Mouse (Mus musculus) liver, embryonic 16.5 days (tissue): ENCODE measurements around the gene Il22ra2. TPM values are rescaled to one million over a fixed set of nuclear protein-coding genes. Genes with fewer than 3 reads are reported as not detected.
A peak's percentile ranks its signal among the peaks of the same experiment; 100 is the strongest.
"Not testable (repeated sequence)": the region's sequence is repeated elsewhere in the genome, so short reads cannot be mapped to it uniquely, and the experiment has no call there.

Experiments used
- ATAC-seq: fragments of 200-750 bp; cut with Nextera tagmentation; 2 replicates; pipeline ENCODE4 v1.8.0; 2017; ENCODE audit warnings: low read depth, mild to moderate bottlenecking, moderate number of reproducible peaks, moderate library complexity
- H3K27ac ChIP-seq: fragments of 300-500 bp; sonication (generic); 2 replicates; pipeline ENCODE4 v1.5.1; 2014; ENCODE audit warnings: mild to moderate bottlenecking, low read length
- H3K27me3 ChIP-seq: fragments of 300-500 bp; sonication (generic); 2 replicates; pipeline ENCODE4 v1.6.1; 2014; ENCODE audit warnings: low read depth, low read length, mixed read lengths; ENCODE audit not compliant: control insufficient read depth, insufficient read depth
- H3K36me3 ChIP-seq: fragments of 300-500 bp; sonication (generic); 2 replicates; pipeline ENCODE4 v1.6.1; 2014; ENCODE audit warnings: mild to moderate bottlenecking; ENCODE audit not compliant: control insufficient read depth, insufficient read depth
- H3K4me1 ChIP-seq: fragments of 300-500 bp; sonication (generic); 2 replicates; pipeline ENCODE4 v1.6.1; 2014; ENCODE audit warnings: low read depth, low read length, mixed read lengths; ENCODE audit not compliant: control insufficient read depth
- H3K4me2 ChIP-seq: fragments of 300-500 bp; sonication (generic); 2 replicates; pipeline ENCODE4 v1.6.1; 2014; ENCODE audit warnings: low read depth, low read length, mixed read lengths
- H3K4me3 ChIP-seq: fragments of 300-500 bp; sonication (generic); 2 replicates; pipeline ENCODE4 v1.5.1; 2014; ENCODE audit warnings: low read depth, mild to moderate bottlenecking, low read length
- H3K9ac ChIP-seq: fragments of 300-500 bp; sonication (generic); 2 replicates; pipeline ENCODE4 v1.6.1; 2014; ENCODE audit warnings: low read depth, low read length
- H3K9me3 ChIP-seq: fragments of 300-500 bp; sonication (generic); replicated peaks from 2 replicates; pipeline ENCODE4 v1.6.1; 2016; ENCODE audit warnings: low read length; ENCODE audit not compliant: control insufficient read depth
- WGBS: fragments of 180-500 bp; shearing (Covaris S2); extraction: QIAGEN DNeasy Blood & Tissue Kit; methylation state at CpG from one replicate; pipeline ENCODE4 v1.1.7; 2014; ENCODE audit not compliant: insufficient replicate concordance; 5-methylcytosine and 5-hydroxymethylcytosine counted together
- polyA plus RNA-seq: library from polyadenylated mRNA; unstranded; fragments of >200 nt; fragmentation: Nextera tagmentation; extraction: Ambion mirVana; gene quantifications from 2 replicates; pipeline ENCODE4 v1.2.1, GENCODE M21; 2015

Il22ra2 gene
- polyA plus RNA-seq, 1 experiment from 2014 or later: not detected

GRCm38 (mm10) chr10:19596866-19597265 lies 24.9 kb upstream of the Il22ra2 start:
- WGBS: 32% methylated on average over 4 of the region's 4 CpGs
- Histone ChIP-seq H3K9ac (no peak overlapping the region), H3K9me3 (no peaks in the 10 kb centered on the region), H3K4me2 (no peak overlapping the region), H3K36me3 (peaks cover 15% of the 10 kb centered on the region), H3K27me3 (no peaks in the 10 kb centered on the region), H3K27ac (no peak overlapping the region), H3K4me1 (peaks cover 20% of the 10 kb centered on the region), H3K4me3 (no peak overlapping the region)
- no peak for ATAC-seq

- H3K27ac ChIP-seq: no peak overlapping the region
- 69% methylated on average over 11 of the region's 11 CpGs for WGBS
- no peak overlapping the region for H3K9ac ChIP-seq
- no peak overlapping the region for H3K4me2 ChIP-seq
- H3K27me3 ChIP-seq: no peaks in the 10 kb centered on the region
- no peaks in the 10 kb centered on the region for H3K9me3 ChIP-seq
- H3K4me3 ChIP-seq: no peak overlapping the region
- 0 out of 2 replicates have a peak, but pooled peaks have one; percentile 45 for ATAC-seq
- H3K4me1 ChIP-seq: peaks cover 20% of the 10 kb centered on the region
- peaks cover 27% of the 10 kb centered on the region for H3K36me3 ChIP-seq
Measured at GRCm38 (mm10) chr10:19598091-19598490, 23.7 kb upstream of the Il22ra2 start.

GRCm38 (mm10) chr10:19599331-19600092 lies 22.3 kb upstream of the Il22ra2 start:
- Histone ChIP-seq H3K27me3 (no peaks in the 10 kb centered on the region), H3K4me3 (no peak overlapping the region), H3K27ac (no peak overlapping the region), H3K4me2 (no peak overlapping the region), H3K9ac (no peak overlapping the region), H3K9me3 (no peaks in the 10 kb centered on the region), H3K36me3 (peaks cover 35% of the 10 kb centered on the region), H3K4me1 (peaks cover 8% of the 10 kb centered on the region)
- no peak for ATAC-seq
- 65% methylated on average over 6 of the region's 6 CpGs for WGBS

DNA sequence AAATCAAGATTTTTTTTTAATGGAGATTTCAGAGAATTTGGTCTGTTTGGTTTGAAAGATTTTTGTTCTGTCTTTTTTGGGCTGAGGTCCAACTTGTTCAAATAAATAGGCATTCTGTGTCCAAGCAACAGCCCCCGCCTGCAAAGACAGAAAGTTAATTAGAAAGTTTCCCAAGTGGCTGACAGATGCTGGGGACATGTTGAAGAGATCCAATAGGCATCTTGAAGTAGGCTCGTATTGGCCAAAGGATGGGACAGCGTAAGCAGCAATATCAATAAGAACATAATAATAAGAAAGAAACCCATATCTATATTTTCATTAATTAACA lies 21.7 kb upstream of the Il22ra2 start:
- no peaks in the 10 kb centered on the region for H3K9me3 ChIP-seq
- H3K4me1 ChIP-seq: peaks cover 6% of the 10 kb centered on the region
- WGBS: 69% methylated on average over 3 of the region's 3 CpGs
- H3K36me3 ChIP-seq: peaks cover 40% of the 10 kb centered on the region
- H3K9ac ChIP-seq: no peak overlapping the region
- no peak overlapping the region for H3K27ac ChIP-seq
- no peak for ATAC-seq
- H3K27me3 ChIP-seq: no peaks in the 10 kb centered on the region
- H3K4me3 ChIP-seq: no peak overlapping the region
- no peak overlapping the region for H3K4me2 ChIP-seq

DNA sequence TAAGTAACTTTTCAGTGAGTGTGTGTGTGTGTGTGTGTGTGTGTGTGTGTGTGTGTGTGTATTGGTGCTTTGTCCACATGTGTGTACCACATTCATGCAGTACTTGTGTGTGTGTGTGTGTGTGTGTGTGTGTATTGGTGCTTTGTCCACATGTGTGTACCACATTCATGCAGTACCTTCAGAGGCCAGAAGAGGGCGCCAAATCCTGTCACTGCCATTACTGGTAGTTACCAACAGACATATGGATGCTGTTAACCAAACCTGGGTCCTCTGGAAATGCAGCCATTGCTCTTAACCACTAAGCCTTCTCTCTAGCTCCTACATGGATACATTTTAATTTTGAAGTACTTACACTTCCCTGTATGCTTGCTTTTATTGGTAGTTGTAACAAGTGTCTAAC lies 20.3 kb upstream of the Il22ra2 start:
- H3K4me1 ChIP-seq, H3K4me3 ChIP-seq, H3K9me3 ChIP-seq, H3K9ac ChIP-seq, H3K27me3 ChIP-seq, ATAC-seq, H3K4me2 ChIP-seq, H3K27ac ChIP-seq: not testable (repeated sequence)
- peaks cover 41% of the 10 kb centered on the region for H3K36me3 ChIP-seq
- 19% methylated on average over 1 of the region's 1 CpGs for WGBS

- H3K36me3 ChIP-seq: peaks cover 56% of the 10 kb centered on the region
- ATAC-seq: no peak
- H3K27me3 ChIP-seq: no peaks in the 10 kb centered on the region
- WGBS: 77% methylated on average over 6 of the region's 6 CpGs
- H3K4me1 ChIP-seq: no peaks in the 10 kb centered on the region
- no peak overlapping the region for H3K27ac ChIP-seq
- no peak overlapping the region for H3K9ac ChIP-seq
- no peak overlapping the region for H3K4me2 ChIP-seq
- no peak overlapping the region for H3K4me3 ChIP-seq
- no peaks in the 10 kb centered on the region for H3K9me3 ChIP-seq
Measured at GRCm38 (mm10) chr10:19603231-19603630, 18.6 kb upstream of the Il22ra2 start.

DNA sequence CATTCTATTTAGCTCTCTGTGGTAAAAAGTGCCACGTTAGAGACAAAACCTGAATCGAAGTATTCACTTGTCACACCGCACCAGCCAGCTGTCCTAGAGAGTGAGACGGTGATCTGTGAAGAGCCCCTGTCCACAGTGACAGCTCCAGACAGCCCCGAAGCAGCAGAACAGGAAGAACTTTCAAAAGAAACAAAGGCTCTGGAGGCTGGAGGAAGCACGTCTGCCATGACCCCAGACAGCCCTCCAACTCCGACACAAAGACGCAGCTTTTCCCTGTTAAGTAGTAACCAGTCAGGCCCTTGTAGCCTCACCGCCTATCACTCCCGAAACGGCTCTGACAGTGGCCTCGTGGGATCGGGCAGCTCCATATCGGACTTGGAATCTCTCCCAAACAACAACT lies 12.7 kb upstream of the Il22ra2 start:
- Histone ChIP-seq H3K27me3 (no peaks in the 10 kb centered on the region), H3K9ac (no peak overlapping the region), H3K27ac (no peak overlapping the region), H3K4me3 (no peak overlapping the region), H3K4me1 (no peaks in the 10 kb centered on the region; the same call in 1 of the 2 replicates), H3K36me3 (peaks cover 33% of the 10 kb centered on the region), H3K9me3 (no peaks in the 10 kb centered on the region), H3K4me2 (no peak overlapping the region)
- no peak for ATAC-seq
- WGBS: 67% methylated on average over 14 of the region's 14 CpGs

DNA sequence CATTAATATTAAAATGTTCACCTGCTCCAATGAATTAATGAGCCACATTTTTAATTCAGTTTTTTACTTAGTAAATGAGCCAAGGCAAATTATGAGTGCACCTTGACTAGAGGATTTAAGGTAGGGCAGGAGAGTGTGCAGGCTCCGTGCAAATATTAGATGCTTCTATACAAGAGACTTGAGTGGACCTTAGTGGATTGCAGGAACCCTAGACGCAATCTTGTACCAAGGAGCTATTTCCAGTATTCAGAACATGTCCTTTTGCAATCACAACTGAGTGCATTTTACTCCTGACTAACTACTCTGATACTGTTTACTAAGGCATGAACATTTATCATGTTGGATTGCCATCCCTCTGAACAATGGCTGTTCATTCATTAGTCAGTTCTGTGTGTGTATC lies 10.2 kb upstream of the Il22ra2 start:
- 35% methylated on average over 2 of the region's 2 CpGs for WGBS

GRCm38 (mm10) chr10:19613111-19613753 lies 8.6 kb upstream of the Il22ra2 start:
- H3K9me3 ChIP-seq: no peaks in the 10 kb centered on the region
- H3K9ac ChIP-seq: no peak overlapping the region
- no peaks in the 10 kb centered on the region for H3K27me3 ChIP-seq
- H3K36me3 ChIP-seq: peaks cover 6% of the 10 kb centered on the region; the same call in 1 of the 2 replicates
- ATAC-seq: no peak
- WGBS: 18% methylated on average over 7 of the region's 7 CpGs
- H3K4me1 ChIP-seq: no peaks in the 10 kb centered on the region; the same call in 1 of the 2 replicates
- H3K4me2 ChIP-seq: no peak overlapping the region
- H3K4me3 ChIP-seq: no peak overlapping the region
- H3K27ac ChIP-seq: peak overlapping the region; percentile 34

More for the DNA sequence above, 10.2 kb upstream of the Il22ra2 start:
- H3K9ac ChIP-seq: no peak overlapping the region
- H3K27me3 ChIP-seq: no peaks in the 10 kb centered on the region
- H3K9me3 ChIP-seq: no peaks in the 10 kb centered on the region
- H3K4me2 ChIP-seq: no peak overlapping the region
- H3K4me3 ChIP-seq: no peak overlapping the region
- peaks cover 22% of the 10 kb centered on the region for H3K36me3 ChIP-seq
- no peak for ATAC-seq
- no peaks in the 10 kb centered on the region; the same call in 1 of the 2 replicates for H3K4me1 ChIP-seq
- H3K27ac ChIP-seq: no peak overlapping the region
